Mouse (Mus musculus) ovary, postnatal 36 days (tissue): ENCODE data around the gene Zfp111.
A peak's percentile ranks its signal among the peaks of the same experiment; 100 is the strongest.

Experiments
- DNase-seq: peaks from one replicate; pipeline ENCODE4 v3.0.0; 2022; ENCODE audit warnings: low spot score, mixed read lengths

Gene Zfp111

DNA sequence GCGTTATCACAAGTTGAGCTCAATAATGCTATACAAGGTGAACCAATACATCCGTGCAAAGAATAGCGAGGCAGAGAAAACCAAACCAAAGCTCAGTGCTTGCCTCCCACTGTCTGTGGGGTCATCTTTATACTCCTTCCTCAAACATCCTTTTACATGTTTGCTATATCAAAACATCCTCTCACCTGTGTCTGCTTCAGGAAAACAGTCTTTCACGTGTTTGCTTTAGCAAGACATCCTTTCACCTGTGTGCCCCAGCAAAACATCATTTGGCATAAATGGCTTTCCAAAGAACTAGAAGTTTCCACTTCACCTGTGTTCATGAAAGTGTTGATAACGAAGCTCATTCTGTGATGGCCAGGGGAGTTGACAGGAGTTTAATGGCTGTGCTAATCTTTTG lies at the start of gene Zfp111:
TSS of gene Zfp111 (minus strand) at position 101 of the 400 bp plus-strand sequence.
- no peak for DNase-seq

DNA sequence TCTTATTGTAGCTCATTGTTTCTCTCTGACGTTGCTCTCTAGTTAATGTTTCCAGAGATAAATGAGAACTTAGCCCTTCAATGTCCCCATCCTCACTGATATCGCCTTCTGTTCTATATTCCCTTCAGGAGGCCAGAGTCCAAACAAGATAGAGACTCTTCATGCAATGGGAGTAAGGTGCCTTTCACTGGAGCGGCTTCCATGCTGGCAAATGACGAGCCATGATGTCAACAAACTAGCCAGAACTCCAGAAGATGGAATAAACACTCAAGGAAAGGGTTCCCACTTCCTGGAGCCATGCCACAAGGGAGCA lies 48.7 kb upstream of the Zfp111 start:
- DNase-seq: no peak

DNA sequence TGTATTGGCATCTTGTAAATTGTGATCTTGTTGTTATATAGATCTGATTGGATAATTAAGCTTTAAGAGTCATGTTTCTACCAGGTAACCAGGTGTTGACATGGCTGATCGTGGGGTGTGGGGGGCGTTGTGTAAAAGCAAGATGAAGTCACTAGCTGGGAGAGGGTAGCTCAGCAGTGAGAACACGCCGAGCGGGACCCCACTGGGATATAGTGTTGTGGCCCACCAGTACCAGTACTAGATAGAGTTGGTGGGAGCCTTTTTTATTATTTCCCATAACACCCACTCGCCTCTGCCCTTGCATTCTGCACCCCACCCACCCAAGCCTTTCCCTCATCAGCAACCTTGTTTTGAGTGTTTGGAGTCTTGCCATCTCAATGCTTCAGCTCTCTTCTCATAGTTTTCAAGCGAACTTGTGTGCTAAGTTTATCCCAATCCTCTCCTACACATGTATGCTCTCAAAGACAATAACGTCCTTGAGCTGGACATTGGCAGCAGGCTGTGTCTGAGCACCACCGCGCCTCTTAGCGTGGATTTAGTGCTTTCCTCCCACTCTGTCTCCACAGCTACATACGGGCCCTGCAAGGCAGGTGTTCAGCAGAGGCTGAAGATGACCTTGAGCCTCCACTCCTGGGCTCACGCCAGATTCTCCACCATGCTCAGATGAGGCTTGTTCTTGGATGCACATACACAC lies 48.2 kb upstream of the Zfp111 start:
- no peak for DNase-seq

DNA sequence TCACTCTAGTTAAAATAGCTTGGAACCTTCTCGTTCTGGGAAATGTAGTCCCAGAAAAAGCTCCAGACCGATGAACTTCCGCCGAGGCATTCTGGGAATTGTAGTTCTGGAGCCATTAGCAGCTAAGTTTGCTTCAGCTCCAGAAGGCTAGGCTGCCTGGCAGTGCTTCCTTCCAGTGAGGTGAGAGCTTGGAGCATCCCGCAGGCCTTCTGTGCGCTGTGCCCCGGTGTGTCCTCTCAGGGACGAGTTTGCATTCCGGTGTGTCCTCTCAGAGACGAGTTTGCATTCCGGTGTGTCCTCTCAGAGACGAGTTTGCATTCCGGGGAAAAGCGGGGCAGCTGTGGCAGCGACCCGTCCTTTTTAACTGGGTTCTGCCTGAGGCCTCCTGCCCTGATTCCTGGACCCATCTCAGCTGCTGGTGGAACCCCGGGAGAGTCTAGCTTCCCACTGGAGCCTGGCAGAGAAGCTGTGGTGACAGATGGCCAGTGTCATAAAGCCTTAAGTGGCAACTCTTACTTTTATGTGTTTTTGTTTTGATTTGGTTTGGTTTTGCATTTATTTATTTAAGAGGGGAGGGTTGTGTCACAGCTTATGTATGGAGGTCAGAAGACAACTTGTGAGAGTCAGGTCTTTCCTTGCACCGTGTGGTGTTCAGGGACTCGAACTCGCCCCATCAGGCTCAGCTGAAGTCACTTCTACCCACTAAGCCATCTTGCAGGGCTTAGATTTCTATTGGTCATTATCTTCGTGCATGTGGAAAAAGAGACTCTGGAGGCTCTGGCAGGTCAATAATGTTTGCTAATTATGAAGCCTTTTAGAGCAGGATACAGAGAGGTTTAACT lies 43.6 kb upstream of the Zfp111 start, which contains the start of gene Zfp108:
TSS of gene Zfp108 (plus strand) at position 162 of the 842 bp plus-strand sequence.
- DNase-seq: peak; percentile 72

DNA sequence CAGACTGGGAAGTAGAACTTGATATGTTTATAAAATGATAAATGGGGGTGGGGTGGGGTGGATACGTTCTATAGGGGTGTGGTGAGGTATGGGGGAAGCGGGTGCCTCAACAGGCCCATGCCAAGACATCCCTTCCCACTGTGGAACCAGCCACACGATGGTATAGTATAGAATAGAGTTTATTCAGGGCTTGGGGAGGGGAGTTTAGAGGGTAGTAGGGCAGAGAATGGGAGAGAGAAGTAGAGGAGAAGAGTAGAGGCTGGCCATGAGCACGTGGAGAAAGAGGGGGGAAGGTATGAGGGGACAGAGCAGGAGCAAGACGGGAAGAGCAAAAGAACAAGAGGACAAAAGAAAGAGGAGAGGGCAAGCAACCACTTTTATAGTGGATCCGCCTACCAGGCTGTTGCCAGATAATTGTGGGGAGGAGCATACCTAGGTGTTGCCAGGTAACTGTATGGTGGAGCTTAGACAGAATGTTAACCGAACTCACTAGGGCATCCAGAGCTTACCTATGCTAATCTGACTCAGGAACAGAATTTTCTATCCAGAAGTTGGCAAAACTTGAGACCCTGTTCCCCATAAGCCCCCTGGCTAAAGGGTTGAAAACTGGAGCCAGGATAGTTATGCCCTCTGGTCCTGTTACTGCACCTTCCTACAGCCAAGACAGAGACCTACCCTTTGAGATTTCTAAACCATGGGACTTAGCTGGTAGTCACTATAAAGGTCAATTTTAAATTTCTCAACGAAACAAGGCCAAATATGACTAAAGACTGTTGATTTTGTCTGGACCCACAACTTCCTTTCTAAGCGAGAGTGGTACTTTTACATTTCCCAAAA lies 42.8 kb upstream of the Zfp111 start:
- no peak for DNase-seq

DNA sequence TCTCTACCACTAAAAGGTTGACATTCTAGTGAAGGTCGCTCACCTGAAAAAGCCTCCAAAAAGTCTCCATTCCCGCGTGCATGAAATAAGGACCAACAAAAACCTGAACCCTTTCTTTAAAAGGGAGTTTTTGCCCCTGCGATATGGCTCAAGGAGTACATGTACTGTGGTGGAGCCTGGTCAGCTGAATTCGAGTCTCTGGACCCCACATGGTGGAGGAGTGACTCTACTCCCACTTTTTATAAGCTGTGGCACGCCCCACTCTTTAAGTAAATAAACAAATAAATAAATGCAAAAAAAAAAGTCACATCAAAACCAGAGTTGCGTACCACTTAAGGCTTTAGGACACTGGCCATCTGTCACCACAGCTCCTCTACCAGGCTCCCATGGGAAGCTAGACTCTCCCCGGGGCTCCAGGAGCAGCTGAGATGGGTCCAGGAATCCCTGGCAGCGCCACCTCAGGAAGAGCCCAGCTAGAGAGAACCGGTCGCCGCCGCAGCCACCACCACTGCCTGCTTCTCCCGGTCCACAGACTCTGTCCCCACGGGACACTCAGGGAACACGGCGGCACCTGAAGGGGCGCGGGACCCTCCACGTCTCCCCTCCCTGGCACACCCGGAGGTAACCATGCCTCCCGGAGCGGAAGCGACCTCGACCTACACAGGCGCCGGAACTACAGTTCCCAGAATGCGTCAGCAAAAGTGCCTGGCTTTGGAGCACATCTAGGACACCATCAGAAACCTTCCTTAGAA lies 26.0 kb upstream of the Zfp111 start, which contains the start of gene Zfp109:
TSS of gene Zfp109 (minus strand) at position 521 of the 752 bp plus-strand sequence.
- DNase-seq: peak; percentile 61

DNA sequence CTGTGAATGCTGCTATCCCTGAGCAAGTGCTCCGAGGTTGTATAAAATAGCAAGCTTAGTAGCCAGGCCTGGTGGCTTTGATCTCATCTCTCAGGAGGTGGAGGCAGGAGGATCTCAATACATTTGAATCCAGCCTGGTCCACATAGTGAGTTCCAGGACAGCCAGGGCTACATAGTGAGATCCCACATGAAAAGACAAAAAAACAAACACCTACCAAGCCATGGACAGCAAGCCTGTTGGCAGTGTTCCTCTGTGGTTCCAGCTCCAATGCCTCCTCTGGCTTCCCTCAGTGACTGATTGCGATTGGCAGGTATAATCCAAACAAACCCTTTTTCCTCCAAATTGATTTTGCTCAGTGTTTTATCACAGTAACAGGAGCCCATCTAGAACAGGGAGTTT lies 947 bp downstream of the Zfp111 start:
- no peak for DNase-seq

DNA sequence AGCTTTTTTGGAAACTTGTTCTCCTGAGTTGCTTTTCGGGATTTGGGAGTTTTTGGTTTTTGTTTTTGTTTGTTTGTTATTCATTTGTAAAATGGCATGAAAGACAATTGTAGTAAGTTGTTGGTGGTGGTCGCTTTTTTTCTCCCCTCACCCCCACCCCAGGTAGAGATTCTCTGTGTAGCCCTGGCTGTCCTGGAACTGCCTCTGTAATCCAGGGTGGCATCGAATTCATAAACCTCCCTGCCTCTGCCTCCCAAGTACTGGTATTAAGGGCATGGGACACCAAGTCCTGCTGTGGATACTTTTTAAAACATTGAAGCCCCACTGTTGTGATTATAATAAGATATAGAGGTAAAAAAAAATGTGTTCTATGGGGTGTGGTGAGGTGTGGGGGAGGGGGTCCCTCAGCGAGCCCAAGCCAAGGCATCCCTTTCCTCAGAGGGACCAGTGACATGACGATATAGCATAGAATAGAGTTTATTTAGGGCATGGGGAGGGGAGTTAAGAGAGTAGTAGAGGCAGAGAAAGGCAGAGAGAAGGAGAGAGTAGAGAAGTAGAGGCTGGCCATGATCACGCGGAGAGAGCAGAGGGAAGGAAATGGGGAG lies 2.9 kb downstream of the Zfp111 start:
- no peak for DNase-seq

DNA sequence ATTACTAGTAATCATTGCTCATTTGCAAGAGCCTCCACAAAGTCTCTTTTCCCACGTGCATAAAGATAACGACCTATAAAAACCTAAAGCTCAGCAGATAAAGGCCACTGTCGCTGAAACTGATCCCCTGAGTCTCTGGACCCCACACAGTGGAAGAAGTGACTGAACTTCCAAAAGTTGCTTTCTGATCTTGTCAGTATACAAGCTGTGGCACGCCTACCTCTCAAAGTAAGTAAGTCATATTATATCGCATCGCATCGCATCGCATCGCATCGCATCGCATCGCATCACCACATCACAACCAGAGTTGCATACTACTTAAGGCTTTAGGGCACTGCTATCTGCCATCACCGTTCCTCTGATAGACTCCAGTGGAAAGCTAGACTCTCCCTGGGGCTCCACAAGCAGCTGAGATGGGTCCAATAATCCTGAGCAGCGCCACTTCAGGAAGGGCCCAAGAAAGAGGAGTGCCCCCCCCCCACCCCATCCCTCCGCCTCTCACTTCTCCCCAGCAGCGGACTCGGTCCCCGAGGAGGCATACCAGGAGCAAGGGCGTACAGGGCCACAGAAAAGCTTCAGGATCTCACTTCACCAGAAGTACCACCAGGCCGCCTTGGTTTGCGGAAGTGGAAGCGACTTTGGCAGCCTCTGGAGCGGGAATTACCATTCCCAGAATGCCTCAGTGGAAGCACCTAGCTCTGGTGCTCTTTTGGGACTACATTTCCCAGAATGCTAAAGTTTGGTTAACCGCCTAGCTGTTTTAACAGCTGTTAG lies 3.6 kb downstream of the Zfp111 start:
- DNase-seq: peak; percentile 60

DNA sequence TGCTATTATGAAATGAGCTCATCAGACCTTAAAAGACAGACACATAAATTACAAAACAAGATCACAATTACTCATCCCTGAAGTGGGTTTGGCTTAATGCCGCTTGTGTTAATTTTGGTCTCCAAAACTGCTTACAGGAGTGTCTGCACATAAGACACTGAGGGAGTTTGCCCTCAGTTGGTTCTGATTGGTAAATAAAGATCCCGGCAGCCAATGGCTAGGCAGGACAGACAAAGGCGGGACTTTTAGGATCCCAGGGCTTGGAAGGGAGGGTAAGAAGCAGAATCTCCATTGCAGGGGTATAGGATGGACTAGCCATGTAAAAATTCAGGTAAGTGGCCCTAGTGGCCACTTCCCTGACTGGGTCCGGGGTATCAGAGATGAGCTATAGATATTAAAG lies 14.3 kb downstream of the Zfp111 start:
- no peak for DNase-seq

DNA sequence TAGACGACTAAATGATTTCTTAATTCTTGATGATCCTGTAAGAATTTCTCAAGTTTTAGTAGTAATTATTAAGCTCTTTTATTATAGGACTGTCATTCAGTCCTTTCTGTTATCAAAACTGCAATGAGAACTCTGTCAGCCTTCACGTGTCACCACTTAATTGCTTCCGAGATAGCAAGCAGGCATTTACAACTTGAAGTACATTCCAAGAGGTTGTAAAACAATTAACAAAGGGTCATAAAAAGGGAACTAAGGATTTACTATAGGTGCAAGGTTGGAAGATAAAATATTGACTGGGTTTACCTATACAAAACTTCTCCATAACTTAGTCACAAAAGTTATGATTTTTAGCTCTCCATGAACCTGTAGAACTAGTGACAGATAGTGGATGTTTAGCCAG lies 18.1 kb downstream of the Zfp111 start:
- no peak for DNase-seq

DNA sequence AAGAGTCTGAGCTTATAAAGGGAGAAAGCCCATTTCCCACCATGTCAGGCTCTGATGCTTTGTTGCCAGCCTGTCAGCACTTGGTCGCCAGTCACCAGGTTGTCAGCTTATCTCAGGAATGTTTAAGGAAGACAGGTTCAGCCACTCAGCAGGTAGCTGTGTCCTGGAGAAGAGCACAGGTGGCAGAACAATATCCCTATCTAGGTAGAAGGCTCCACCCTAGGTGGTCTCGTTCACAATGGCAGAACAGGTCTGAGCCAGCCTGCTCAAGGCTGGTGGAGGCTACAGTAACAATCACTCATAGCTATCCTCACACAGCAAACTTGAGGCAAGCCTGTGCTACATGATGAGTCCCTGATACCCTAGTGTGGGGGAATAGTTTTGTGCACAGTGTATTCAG lies 19.9 kb downstream of the Zfp111 start:
- DNase-seq: no peak

DNA sequence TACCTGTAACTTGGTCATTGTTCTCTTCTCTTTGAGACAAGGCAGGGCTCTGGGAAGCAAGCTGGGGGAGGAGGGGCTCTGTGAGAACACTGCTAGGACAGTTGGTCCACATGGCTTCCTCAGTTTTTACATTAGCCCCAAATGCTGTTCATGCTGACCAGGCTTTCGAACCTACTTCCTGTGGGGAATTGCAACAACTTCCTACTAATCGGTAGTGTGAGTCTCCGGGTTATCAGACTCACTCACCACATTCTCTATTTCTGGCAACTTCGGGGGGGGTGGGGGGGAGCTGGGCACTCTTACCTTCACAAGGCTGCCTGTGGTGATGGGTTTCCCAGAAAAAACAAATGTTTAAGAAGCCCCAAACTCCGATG lies 21.7 kb downstream of the Zfp111 start:
- no peak for DNase-seq

DNA sequence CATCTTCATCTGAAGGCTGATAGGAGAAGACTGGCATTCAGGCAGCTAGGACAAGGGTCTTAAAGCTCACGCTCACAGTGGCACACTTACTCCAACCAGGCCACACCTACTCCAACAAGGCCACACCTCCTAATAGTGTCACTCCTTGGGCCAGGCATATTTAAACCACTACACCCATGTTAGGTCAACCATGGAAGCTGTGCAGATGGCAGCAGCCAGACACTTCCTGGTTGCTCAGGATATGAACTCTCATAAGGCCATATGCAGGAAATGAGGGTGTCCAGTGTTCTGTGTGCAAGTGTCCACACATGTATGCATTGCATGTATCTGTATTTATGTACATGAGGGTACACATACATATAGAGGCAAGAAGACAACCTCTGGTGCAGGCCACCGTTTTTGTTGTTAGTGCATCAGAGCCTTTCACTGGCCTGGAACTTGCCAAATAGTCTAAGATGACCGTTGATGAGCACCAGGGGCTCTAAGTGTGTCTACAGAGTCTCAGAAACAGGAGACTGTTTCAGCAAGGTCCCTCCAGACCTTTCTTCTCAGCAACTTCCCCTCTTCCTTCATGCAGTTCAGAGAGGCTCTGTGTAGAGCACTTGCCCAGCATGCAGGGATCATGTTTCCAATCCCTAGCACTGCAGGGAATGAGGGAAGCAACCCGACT lies 22.2 kb downstream of the Zfp111 start:
- no peak for DNase-seq

DNA sequence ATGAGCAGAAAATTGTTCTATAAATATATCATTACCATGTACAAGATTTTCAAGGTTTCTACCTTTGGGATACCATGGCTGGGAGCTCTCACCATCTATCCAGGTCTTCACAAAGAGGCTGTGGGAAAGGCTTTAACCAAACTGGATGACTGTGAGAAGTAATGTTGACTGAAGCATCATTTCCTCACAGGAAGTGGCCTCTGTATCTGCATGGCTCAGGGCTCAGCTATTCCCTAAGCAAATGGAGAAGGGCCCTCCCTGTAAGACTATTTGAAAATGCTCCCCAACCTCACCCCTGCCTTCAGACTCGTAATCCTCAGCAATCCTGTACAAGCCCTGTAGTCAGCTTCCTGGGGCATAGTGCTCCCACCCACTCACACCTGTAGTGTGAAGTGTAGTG lies 23.6 kb downstream of the Zfp111 start:
- no peak for DNase-seq

DNA sequence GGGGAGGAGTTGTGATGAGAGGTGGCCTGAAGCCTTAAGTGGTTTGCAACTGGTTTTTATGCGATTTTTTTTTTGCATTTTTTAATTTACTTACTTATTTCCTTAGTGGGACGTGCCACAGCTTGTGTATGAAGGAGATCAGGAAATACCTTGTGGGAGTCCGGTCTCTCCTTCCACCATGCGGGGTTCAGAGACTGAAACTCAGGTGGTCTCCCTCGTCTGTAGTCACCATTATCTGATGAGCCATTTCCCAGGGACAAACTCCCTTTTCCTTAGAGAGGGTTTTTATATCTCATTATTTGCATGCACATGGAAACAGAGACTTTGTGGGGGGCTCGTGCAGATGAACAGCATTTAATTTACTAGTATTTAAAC lies 35.9 kb downstream of the Zfp111 start:
- DNase-seq: no peak

DNA sequence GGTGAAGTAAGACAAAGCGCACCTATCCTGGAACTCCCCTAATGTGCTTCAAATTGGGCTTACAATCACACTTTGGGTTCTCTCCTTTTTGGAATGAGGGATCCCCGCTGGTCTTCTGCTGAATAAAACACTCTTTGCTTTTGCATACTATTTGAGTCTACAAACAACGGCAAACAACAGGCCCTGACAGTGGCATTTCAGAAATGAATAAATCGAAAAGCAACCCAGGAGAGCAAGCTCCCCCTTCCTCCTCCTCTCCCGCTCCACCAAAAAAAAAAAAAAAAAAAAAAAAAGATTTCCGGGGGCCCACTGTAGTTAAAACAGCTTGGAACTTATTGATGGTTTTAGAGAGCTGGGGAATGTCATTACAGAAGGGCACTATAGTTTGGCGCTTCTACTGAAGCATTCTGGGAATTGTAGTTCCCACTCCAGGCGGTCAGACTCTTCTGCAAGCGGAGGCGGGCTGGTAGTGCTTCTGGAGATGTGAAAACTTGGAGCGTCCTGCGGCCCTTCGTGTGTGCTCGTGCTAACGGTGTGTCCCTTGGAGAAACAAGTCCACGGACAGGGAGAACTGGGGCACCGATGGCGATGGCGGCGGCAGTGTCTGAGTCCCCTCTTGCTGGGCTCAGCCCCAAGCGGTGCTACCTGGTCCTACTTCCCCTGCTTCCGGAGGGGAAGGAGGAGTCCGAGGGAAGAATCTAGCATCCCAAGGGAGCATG lies 36.5 kb downstream of the Zfp111 start, which contains the start of gene Zfp114:
TSS of gene Zfp114 (plus strand) at position 443 of the 719 bp plus-strand sequence.
- DNase-seq: peak; percentile 60

DNA sequence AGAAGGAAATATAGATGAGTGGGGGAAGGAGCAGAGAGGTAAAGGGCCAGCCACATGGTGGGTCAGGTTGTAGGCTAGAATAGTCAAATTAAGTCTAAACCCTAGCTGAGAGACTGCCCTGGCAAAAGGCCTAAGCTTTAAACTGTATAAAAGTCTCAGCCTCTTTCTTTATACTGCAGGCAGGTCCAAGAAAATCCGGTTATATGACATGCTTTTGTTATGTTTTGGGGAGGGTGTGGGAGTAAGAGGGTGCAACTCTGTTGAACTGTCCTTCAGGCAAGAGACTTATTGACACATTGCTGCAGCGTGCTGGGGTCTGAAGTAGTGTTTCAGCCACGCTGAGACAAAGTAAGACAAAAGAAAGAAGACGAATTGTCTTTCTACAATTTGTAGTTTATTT lies 39.1 kb downstream of the Zfp111 start:
- DNase-seq: no peak

DNA sequence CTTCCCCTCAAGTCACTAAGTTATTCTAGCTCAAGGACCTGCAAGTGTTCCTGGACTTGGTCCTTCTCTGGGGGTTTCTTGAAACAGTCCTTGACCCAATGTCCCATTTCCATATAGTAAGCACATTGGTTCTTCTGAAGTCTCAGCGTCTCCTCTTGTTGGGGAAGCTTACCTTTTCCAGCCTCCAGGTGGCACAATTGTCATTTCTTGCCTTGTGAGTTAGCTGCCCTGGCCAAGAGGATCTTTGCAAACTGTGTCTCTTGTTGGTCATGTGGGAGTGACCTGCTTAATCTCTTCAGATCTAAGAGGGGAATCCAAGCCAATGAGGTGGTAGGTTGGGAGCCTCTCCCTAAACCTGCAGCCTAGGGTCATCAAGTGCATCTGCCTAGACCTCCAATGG lies 58.0 kb downstream of the Zfp111 start:
- no peak for DNase-seq
